Mouse (Mus musculus): ENCODE data around the gene Trim59. TPM values are rescaled to one million over a fixed set of nuclear protein-coding genes. Genes with fewer than 3 reads are reported as not detected.
A peak's percentile ranks its signal among the peaks of the same experiment; 100 is the strongest.

Trim59 gene
- 48.4 and 53.7 TPM in 2 replicates for polyA plus RNA-seq (2015; fragmentation: Nextera tagmentation; extraction: Ambion mirVana)

DNA sequence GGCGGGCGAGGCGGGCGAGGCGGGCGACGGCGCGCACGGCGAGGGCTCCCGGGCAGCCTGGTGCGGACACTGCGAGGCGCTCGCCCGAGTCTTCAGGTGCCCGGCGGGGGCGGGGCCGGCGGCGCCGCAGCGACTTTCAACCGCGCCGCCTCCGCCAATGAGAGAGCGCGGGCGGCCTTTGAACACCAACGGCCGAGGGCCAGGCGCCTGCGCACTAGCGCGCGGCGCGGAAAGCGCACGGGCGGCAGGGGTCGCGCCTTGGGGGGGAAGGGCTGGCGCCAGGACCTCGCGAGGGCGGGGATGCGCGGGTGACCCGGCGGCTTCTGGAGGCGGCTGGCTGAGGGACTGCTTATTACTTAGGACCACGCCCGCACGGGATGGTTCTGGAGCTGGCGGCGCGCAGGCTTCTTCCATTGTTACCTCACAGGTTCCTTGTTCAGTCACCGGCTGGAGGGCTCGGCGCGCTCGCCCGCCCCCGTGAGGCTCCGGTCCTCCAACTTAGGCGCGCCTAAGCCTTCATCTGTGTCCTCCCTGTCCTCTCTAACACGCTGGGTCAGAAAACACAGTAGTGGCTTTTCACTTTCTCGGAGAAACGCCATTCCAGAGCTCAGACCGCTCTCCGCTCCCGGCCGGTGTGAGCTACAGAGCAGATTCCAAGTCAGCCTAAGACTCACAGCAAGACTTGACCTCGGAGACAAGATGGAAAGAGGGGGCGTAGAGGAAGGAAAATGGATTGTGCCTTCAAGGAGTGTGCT is at the start of gene Trim59:
Trim59 (minus strand) TSS at position 111 of the 755 bp plus-strand sequence.
- H3K36me3 ChIP-seq: 0 out of 2 replicates have a peak, but pooled peaks cover 3% of the 10 kb centered on the region
- peak within 1 kb of the TSS; percentile 85 for H3K9ac ChIP-seq
- H3K27me3 ChIP-seq: peaks cover 7% of the 10 kb centered on the region; the same call in 1 of the 2 replicates
- H3K4me1 ChIP-seq (replicated peaks): peaks cover 23% of the 10 kb centered on the region
- peak within 1 kb of the TSS; percentile 85 for H3K4me3 ChIP-seq
- H3K9me3 ChIP-seq: no peaks in the 10 kb centered on the region
- peak within 1 kb of the TSS; percentile 74 for H3K4me2 ChIP-seq
- ATAC-seq (ENCODE audit: low FRiP score): peak; percentile 98
- peak within 1 kb of the TSS; percentile 95 for H3K27ac ChIP-seq
- WGBS: under 1% methylated on average over 69 of the region's 80 CpGs

DNA sequence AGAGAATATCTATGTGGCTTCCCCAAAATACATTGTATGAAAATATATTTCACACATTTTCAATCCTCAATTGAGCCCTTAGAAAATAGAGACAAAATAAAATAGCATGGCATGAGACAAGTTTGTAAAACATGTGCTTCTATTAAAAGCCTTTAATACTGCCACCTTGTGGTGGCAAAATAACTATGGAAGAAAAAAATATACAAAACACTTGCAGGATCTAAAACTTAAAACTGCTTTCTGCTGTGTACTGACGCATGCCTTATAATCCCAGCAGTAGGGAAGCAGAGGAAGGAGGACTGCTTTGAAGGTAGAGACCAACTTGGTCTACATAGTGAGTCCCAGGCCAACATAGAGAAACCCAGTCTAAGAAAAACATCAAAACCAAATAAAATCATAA is 19.4 kb upstream of the Trim59 start:
- ATAC-seq (ENCODE audit: low FRiP score): no peak
- WGBS: 75% methylated on average over 1 of the region's 1 CpGs
- H3K27ac ChIP-seq: no peak overlapping the region
- no peaks in the 10 kb centered on the region for H3K4me1 ChIP-seq (replicated peaks)
- no peak overlapping the region for H3K4me3 ChIP-seq
- no peaks in the 10 kb centered on the region for H3K9me3 ChIP-seq
- no peak overlapping the region for H3K9ac ChIP-seq
- H3K36me3 ChIP-seq: no peaks in the 10 kb centered on the region
- no peak overlapping the region for H3K4me2 ChIP-seq
- H3K27me3 ChIP-seq: no peaks in the 10 kb centered on the region

DNA sequence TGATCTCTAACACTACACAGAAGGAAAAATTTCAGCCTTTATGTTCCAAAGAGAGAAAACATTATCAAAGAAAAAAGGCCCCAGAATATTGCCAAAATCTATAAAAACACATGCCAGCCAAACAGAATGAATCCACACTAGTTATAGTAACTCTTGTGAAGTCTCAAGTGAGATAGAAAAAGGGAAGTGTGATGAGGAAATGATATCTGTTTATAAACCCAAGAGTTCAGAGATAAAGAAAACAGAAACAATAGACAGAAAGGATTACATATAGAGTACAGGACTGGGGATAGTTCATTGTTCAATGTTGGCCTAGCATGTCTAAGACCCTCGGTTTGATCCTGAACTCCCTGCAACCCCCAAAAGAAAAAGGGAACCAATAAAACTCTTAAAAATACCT is 18.2 kb upstream of the Trim59 start:
- no peaks in the 10 kb centered on the region for H3K4me1 ChIP-seq (replicated peaks)
- H3K36me3 ChIP-seq: no peaks in the 10 kb centered on the region
- no peak overlapping the region for H3K4me2 ChIP-seq
- no peak for ATAC-seq (ENCODE audit: low FRiP score)
- H3K9me3 ChIP-seq: no peaks in the 10 kb centered on the region
- H3K4me3 ChIP-seq: no peak overlapping the region
- no peak overlapping the region for H3K27ac ChIP-seq
- H3K27me3 ChIP-seq: no peaks in the 10 kb centered on the region
- H3K9ac ChIP-seq: no peak overlapping the region
- 94% methylated on average over 1 of the region's 1 CpGs for WGBS

DNA sequence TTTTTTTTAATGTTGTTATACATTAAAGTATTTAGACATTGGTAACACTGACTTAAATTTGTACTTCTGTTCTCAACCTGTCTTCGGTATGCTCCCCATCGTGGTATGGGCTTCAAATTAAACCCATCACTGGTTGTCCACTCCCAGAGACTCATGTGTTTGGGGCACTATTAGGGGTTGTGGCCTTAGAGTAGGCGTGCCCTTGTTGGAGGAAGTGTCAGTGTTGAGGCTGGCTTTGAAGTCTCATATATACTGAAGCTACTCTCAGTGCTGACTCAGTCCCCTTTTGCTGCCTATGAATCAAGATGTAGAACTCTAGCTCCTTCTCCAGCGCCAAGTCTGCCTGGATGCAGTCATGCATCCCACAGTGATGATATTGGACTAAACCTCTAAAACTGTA is 16.1 kb upstream of the Trim59 start:
- Histone ChIP-seq H3K4me2 (no peak overlapping the region), H3K27me3 (no peaks in the 10 kb centered on the region), H3K9ac (no peak overlapping the region), H3K4me3 (no peak overlapping the region), H3K36me3 (no peaks in the 10 kb centered on the region), H3K27ac (no peak overlapping the region), H3K4me1 (replicated peaks) (no peaks in the 10 kb centered on the region), H3K9me3 (no peaks in the 10 kb centered on the region)
- no peak for ATAC-seq (ENCODE audit: low FRiP score)
- WGBS: 95% methylated on average over 4 of the region's 4 CpGs

DNA sequence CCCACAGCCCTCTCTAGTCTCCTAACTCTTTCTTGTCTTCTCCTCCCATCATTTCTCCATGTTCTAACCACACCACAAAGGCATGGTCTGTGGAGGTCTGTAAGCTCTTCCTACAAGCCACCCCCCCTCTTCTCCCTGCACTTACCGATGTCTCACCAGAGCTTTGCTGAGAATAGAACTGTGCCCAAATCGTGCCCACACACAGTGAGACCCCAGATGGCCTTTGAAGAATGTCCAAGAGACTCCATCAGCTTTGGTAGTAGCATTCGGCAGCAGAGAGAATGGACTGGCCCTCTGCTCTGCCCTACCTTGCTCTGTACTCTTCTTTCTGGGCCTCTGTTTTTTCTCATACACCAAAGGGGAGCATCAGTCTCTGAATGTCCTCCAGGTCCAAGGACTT is 11.3 kb upstream of the Trim59 start:
- Histone ChIP-seq H3K9ac (no peak overlapping the region), H3K4me2 (no peak overlapping the region), H3K36me3 (no peaks in the 10 kb centered on the region), H3K9me3 (no peaks in the 10 kb centered on the region), H3K27me3 (no peaks in the 10 kb centered on the region), H3K4me3 (no peak overlapping the region), H3K4me1 (replicated peaks) (no peaks in the 10 kb centered on the region), H3K27ac (no peak overlapping the region)
- ATAC-seq (ENCODE audit: low FRiP score): no peak
- 90% methylated on average over 3 of the region's 3 CpGs for WGBS

DNA sequence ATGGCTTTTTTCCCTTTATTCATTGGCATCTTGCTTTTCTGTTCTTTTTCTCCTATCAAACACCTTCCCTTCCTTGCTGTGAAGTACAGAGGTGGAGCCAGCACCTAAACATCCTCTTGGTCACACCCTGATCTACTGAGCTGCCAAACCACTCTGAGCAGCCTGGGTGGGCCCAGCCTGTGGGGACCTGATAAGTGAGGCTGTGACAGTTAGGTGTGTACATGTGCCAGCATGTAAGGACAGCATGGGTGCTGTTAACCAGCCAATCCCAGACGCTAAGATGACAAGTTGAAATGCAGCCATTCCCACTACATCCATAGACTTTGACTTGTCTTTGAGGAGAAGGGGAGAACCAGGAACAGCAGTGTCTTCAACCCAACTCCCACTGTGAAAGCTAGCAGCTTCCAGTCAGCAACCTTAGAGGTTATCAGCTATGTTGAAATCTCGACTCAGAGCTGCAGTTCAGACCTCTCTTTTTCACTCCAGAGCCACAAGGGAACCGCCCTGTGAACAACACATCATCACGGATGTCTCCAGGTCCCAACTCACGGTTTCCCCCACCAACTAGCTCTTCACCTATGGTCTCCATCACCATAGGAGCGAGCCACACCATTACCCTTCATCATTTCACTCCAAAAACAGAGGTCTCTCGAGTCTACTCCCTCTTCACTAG is 10.3 kb upstream of the Trim59 start:
- H3K36me3 ChIP-seq: no peaks in the 10 kb centered on the region
- H3K9me3 ChIP-seq: no peaks in the 10 kb centered on the region
- no peak overlapping the region for H3K4me3 ChIP-seq
- H3K9ac ChIP-seq: no peak overlapping the region
- no peaks in the 10 kb centered on the region for H3K27me3 ChIP-seq
- no peak for ATAC-seq (ENCODE audit: low FRiP score)
- 90% methylated on average over 7 of the region's 7 CpGs for WGBS
- no peak overlapping the region for H3K4me2 ChIP-seq
- H3K27ac ChIP-seq: no peak overlapping the region
- H3K4me1 ChIP-seq (replicated peaks): no peaks in the 10 kb centered on the region

DNA sequence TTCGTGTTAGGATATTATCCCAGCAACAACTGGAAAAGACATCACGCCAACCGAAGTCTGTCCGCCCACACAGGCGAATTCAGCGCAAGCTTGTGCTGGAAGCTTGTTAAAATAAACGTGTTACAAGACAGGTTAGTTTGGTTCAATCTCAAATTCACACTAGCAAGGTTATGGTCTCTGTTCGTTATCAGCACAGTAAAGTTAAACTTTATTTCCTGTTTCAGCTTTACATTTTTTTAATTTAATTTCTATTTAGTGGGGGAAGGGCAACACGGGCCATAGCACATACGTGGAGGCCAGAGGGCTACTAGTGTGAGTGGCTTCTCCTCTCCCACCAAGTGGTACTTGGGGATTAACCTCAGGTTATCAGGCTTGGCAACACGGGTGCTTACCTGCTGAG is 7.3 kb upstream of the Trim59 start:
- no peak overlapping the region for H3K4me2 ChIP-seq
- H3K4me3 ChIP-seq: no peak overlapping the region
- H3K9me3 ChIP-seq: no peaks in the 10 kb centered on the region
- WGBS: 93% methylated on average over 11 of the region's 11 CpGs
- no peak overlapping the region for H3K27ac ChIP-seq
- no peaks in the 10 kb centered on the region for H3K36me3 ChIP-seq
- ATAC-seq (ENCODE audit: low FRiP score): no peak
- H3K4me1 ChIP-seq (replicated peaks): no peaks in the 10 kb centered on the region
- no peak overlapping the region for H3K9ac ChIP-seq
- H3K27me3 ChIP-seq: peaks cover 1% of the 10 kb centered on the region; the same call in 1 of the 2 replicates

DNA sequence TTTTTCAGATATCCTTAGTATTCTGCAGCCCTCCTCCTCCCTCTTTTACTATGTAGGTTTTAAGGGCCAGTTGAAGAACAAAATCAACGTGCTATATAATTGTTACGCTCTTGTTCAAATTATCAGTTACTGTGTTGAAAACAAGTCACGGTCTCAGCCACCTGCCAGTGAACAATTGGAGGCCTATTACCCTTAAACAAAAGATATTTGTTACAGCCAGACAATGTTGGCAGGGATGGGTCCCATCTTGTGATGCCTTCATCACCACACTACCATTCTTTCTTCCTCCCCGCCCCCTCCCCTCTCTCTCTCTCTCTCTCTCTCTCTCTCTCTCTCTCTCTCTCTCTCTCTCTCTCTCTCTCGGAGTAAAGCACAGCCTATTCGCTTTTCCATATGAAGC is 4.5 kb upstream of the Trim59 start:
- ATAC-seq (ENCODE audit: low FRiP score): no peak
- Histone ChIP-seq H3K4me1 (replicated peaks) (peaks cover 10% of the 10 kb centered on the region), H3K4me3 (no peak overlapping the region), H3K9me3 (no peaks in the 10 kb centered on the region), H3K27ac (no peak overlapping the region), H3K4me2 (no peak overlapping the region), H3K36me3 (no peaks in the 10 kb centered on the region), H3K9ac (no peak overlapping the region), H3K27me3 (peaks cover 7% of the 10 kb centered on the region; the same call in 1 of the 2 replicates)
- 60% methylated on average over 6 of the region's 6 CpGs for WGBS

DNA sequence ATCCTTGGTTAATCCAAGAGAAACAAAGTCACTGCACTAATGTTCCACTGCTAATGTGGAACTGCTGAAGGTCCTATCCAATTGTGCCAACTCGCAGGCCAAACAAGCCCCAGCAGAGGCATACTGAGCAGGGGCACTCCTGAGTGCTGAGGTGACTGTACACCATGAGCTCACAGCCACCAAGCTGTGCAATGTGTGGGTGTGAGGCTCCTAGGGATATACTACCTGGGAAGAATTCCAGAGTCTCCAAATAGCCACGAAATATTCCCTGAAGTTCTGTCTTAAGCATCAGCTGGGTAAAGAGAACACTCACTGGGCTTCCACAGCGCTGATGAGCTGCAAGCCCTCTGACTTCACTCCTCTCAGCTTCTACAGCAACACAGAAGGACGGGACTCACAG is 3.1 kb upstream of the Trim59 start:
- Histone ChIP-seq H3K9me3 (no peaks in the 10 kb centered on the region), H3K4me3 (no peak overlapping the region), H3K4me2 (no peak overlapping the region), H3K4me1 (replicated peaks) (peaks cover 20% of the 10 kb centered on the region), H3K9ac (no peak overlapping the region), H3K27me3 (peaks cover 7% of the 10 kb centered on the region; the same call in 1 of the 2 replicates), H3K36me3 (no peaks in the 10 kb centered on the region), H3K27ac (no peak overlapping the region)
- 82% methylated on average over 4 of the region's 4 CpGs for WGBS
- no peak for ATAC-seq (ENCODE audit: low FRiP score)

DNA sequence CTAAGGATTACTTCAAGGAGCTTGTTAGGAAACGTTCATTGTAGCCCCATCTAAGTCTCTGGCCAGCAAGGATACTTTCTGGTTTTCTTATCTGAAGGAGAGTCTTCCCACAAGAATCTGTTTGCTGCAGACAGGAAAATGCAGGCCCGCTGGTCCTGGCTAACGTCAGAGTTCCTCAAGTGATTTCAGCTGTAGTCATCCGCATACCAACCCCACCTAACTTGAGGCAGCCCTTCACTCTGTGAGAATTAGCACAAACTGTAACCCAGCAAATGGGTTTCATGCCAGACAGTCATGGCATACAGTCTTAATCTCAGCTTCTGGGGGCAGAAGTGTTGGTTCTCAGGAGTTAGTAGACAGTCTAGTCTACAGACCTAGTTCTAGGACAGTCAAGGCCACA is 2.0 kb upstream of the Trim59 start:
- H3K4me1 ChIP-seq (replicated peaks): peaks cover 20% of the 10 kb centered on the region
- no peaks in the 10 kb centered on the region for H3K9me3 ChIP-seq
- H3K27me3 ChIP-seq: peaks cover 7% of the 10 kb centered on the region; the same call in 1 of the 2 replicates
- H3K27ac ChIP-seq: no peak overlapping the region
- no peak for ATAC-seq (ENCODE audit: low FRiP score)
- 77% methylated on average over 4 of the region's 4 CpGs for WGBS
- H3K36me3 ChIP-seq: no peaks in the 10 kb centered on the region
- no peak overlapping the region for H3K9ac ChIP-seq
- no peak overlapping the region for H3K4me3 ChIP-seq
- no peak overlapping the region for H3K4me2 ChIP-seq

DNA sequence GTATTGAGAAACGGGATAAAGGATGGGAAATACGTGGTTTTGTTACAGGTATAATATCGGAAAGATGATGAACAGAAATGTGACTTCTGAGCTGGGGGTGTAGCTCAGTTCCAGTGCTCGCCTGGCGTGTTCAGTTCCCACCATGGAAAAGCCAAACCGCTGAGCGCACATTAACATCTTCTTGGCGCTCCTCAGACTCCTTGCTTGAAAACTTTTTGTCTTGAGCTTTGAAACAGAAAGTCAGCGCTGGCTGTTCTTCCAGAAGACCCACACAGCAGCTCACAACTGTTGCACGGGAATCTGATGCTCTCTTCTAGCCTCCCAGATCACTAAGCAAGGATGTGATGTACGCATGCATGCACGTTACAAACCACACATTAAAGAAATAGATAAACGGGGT is 1.2 kb upstream of the Trim59 start:
- Histone ChIP-seq H3K4me3 (peak overlapping the region; percentile 85), H3K27ac (no peak overlapping the region), H3K36me3 (no peaks in the 10 kb centered on the region), H3K9ac (peak overlapping the region; percentile 85; the same call in 1 of the 2 replicates), H3K4me1 (replicated peaks) (peaks cover 23% of the 10 kb centered on the region), H3K9me3 (no peaks in the 10 kb centered on the region), H3K27me3 (peaks cover 7% of the 10 kb centered on the region; the same call in 1 of the 2 replicates), H3K4me2 (peak overlapping the region; percentile 74)
- 21% methylated on average over 13 of the region's 13 CpGs for WGBS
- no peak for ATAC-seq (ENCODE audit: low FRiP score)

DNA sequence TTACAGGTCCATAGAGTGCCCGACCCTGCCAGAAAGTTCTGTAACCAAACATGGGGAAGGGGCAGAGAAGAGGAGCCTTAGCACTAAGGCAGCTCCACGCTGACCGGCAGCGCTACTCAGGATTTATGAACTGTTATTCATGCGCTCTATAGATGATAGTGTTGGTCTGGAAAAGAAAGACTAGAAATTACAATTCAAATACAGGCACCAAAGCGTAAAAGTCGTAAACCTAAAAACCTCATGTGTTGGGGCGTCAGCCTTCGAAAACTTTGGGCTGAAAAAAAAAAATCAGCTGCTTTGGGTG is 797 bp upstream of the Trim59 start:
- no peak for ATAC-seq (ENCODE audit: low FRiP score)
- Histone ChIP-seq H3K4me3 (peak overlapping the region; percentile 85), H3K36me3 (no peaks in the 10 kb centered on the region)

More for the DNA sequence above, 797 bp upstream of the Trim59 start:
- Histone ChIP-seq H3K4me1 (replicated peaks) (peaks cover 23% of the 10 kb centered on the region), H3K9me3 (no peaks in the 10 kb centered on the region), H3K27ac (peak overlapping the region; percentile 95), H3K4me2 (peak overlapping the region; percentile 74), H3K9ac (peak overlapping the region; percentile 85), H3K27me3 (peaks cover 7% of the 10 kb centered on the region; the same call in 1 of the 2 replicates)
- 7% methylated on average over 9 of the region's 9 CpGs for WGBS

Data from hindbrain, embryonic 13.5 days (tissue).